Mouse (Mus musculus) CH12F3 (cell line): ENCODE measurements around the gene Rinl.

Source experiments
- in situ Hi-C: fragments of 300-500 bp; cut with MboI; formaldehyde crosslinking; loops from 2 replicates; pipeline ENCODE4 v1.14.3; 2020; ENCODE audit warnings: low sequenced_read_pairs

Gene Rinl

DNA sequence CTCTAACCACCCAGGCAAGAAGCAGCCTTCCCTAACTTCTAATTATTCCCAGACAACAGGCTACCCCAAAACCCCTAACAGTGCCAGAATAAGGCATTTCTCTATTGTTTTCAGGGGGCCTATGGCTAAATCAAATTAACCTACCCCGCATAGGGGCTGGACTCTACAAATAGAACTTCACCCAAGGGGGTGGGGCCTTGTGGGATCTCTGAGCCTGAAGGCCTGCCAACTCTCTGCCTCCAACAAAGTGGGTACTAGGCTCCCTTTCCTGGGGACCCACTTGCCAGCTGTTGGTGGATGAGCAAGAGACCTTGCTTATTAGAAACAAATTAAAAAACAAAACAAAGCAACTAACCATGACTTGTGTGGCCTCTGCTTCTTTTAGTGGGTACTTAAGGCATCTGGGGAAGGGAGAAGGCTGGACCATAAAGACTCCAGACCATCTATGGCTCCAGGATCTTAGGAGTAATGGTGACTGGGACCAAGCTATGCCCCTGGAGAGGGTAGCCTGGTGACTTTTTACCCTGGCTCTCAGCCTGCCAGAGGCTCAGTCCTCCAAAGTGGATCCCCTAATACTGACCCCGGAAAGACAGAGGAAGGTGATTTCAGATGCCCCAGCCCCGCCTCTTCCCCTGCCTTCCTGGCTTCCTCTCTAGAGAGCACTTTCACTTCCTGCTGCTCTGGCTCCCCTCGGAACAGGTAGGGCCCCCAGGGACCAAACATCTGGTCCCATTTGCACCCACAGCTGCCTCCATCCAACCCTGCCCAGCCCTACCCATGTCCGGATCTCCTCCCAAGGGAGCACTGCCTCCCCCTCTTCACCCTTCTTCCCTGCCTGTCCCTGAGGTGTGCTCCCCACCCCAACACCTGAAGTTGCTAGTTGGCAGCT, at the start of gene Rinl:
TSS of gene Rinl (plus strand) at position 663 of the 889 bp plus-strand sequence.
- in situ Hi-C loops, result no loop called here

DNA sequence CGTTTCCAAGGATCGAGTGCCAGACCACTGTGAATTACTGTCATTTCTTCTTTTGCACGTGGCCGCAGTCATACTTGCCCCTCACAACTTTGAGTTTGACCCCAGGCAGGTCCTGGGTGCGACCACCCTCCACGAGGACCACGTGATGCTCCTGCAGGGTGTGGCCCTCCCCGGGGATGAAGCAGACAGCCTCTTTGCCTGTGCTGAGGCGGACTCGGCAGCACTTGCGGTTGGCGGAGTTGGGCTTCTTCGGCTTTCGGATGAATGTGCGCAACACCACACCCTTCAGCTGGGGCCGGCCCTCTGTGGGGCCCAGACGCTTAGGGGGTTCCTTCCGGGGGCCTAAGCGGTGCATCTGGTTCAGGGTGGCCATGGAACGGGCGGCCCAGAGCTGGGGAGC, 48.9 kb upstream of the Rinl start:
- in situ Hi-C loops, result no loop called here

DNA sequence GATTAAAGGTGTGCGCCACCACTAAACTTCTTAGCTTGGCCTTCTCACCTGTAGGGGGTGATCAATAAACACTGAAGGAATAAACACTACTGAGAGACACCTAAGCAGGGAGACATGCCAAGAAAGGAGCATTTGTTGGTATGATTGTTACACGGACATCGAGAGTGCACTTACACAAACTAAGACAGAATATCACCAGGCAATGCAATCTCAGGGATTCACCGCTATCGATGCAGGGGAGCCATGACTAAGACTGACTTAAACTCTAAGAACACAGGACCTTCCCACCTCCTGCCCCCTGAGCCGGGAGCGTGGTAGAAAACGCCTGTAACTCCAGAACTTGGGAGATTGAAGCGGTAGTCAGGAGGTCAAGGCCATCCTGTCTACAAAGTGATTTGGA, 47.8 kb upstream of the Rinl start:
- in situ Hi-C loops, result no loop called here

DNA sequence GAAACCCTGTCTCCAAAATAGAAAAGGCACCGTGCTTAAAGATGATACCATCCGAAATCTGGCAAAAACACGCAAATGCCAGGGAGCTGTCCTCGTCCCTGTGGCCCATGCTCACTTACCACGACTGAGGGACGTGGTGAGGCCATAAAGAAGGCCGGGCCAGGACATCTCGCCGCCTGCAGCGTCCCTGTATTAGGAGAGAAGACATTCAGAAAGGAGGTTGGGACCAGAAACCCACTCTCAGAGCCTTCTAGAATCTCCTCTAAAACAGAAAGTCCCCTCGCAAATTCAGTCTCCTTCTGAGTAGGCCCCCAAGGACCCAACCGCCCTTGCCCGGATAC, 47.4 kb upstream of the Rinl start:
- in situ Hi-C loops, result no loop called here

DNA sequence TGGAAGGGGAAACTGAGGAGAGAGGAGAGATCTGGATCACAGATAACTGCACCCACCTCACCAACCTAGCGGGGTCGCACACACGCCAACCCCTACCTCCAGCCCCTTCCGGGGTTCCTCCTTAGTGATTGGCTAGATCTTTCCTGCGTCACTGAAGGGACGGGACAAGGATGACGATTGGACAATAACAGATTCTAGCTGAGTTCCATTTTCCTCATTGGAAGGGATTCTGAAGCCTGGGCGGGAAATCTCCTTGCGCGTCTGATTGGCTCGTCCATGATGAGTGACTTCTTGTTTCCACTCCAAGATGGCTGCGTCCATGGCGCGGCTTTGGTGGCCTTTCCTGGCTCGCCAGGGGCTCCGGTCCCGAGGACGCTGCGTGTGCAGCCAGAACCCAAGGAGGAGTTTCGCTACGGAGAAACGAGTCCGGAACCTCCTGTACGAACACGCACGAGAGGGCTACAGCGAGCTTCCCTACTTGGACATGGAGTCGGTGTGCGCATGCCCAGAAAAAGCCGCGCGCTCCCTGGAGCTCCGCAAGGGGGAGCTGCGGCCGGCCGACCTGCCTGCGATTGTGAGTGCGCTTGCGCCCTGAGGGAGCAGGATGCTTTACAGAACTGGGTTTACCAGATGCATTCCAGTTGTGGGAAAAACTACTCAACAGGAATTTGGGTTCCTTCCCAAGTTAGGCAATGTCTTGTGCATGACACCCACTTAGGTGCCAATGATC, 46.9 kb upstream of the Rinl start, which contains the start of the genes Mrps12 and Sars2:
TSS of gene Mrps12 (minus strand) at position 112 of the 730 bp plus-strand sequence.
TSS of gene Sars2 (plus strand) at position 284 of the 730 bp plus-strand sequence.
- in situ Hi-C loops, result no loop called here

DNA sequence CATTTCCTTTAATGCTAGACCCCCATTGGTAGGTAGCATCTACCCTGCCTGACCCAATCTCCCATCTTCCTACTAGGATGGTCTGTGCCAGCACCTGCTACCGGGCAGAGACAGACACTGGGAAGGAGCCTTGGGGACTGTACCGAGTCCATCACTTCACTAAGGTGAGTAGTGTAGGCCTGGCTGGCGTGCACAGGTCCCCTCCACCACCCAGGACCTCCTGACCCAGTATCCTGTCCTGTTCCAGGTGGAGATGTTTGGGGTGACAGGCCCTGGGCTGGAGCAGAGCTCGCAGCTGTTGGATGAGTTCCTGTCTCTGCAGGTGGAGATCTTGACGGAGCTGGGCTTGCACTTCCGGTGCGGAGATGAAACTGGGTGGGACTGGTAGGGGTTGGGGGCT, 38.8 kb upstream of the Rinl start:
- in situ Hi-C loops, result no loop called here

DNA sequence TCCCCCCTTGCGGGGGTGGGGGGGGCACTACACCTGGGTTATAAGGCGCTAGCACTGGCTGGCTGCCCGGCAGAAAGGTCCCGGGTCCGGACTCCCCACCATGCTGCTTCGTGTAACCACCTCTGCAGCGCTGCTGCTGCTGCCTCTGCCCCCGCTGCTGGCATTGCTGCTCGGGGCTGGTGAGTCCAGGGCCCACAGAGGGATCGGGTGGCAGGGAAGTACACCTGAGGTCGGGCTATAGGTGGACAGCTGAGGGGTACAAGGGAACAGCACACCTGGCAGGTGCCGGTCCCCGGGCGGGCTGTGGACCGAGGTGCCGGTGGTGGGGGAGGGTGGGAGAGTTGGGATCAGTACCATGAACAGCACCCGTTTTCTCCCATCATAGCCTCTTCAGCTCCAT, 32.7 kb upstream of the Rinl start, which contains the start of gene Ccer2:
TSS of gene Ccer2 (plus strand) at position 96 of the 400 bp plus-strand sequence.
- in situ Hi-C loops, result no loop called here

DNA sequence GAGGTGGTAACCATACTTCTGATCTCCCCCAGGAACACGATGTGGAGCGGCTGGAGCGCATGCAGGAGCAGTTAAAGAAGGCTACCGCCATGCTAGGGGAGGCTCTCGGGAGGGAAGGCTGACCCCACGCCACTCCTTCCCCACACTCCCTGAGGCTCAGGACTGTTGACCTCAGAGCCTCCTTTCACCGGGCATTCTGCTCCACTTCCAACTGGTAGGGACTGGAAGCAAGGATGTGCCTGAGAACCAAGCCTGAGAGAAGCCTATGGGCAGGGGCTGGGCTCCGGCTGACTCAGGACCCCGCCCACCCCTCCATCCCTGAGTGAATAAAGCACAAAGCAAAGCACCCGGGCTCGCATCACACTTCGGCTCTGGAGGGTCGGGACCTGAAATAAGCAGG, 30.1 kb upstream of the Rinl start:
- in situ Hi-C loops, result no loop called here

DNA sequence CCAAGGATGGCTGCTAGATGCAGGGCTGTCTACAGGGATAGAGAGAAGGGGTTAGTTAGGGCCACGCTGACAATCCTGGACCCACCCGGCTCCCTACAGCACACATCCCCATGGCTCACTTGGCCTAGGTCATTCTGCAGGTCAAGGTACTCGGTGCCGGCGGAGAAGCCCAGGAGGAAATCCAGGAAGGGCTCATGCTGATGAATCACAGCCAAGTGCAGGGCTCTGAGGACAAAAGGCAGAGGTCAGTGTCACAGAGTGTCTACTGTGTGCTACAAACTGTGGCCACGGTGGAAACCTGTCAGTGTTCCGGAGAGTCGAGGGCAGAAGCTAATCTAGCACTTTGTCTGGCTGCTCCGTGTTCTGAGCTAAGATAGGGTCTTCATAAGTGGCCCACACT, 26.9 kb upstream of the Rinl start:
- in situ Hi-C loops, result no loop called here

DNA sequence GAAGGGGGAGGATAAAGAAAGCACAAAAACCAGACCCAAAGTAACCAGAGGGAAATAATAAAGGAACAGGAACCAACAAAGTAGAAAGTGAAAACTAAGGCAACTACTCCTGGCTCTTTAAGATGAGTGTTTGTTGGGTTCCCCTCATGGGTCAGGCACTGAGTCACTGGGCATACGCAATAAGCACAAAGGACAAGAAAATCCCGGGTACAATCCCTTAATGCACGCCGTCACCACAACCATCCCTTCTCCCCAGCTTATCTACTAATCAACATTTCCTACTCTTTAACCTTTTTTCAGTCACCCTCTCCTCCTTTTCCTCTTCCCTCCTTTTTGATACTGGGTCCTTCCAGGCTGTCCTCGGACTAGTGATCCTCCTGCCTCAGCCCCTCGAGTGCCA, 23.6 kb upstream of the Rinl start:
- in situ Hi-C loops, result no loop called here

DNA sequence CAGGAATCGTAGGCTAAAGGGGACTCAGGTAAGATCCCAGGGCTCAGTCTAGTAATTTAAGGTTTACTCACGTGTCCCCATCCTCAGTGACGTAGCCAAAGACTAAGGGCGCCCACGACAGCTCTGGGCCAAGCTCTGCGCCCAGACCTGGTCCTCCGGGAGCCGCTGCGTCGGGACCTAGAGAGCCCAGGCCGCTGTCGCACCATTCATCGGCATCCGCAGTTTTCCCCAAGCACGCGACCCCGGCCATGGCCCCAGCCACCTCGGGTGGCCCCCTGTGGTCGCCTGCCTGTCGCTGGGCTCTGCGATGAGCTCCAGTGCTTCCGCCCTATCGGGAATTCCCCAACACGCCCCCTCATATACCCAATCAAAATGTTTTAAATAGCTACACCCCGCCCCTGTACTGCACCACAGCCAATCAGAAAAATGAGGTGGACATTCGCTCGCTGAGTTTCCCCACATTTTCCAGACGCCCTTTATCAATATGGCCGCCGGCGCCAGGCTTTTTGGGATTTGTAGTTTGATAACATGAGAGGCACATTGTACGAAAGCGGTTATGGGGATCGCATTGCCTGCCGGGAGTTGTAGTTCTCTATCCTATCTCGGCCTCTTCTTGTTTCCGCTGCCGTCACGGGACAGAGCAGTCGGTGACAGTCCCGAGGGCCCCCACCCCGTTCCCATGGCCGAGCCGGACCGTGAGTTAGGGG, 22.4 kb upstream of the Rinl start, which contains the start of gene Sirt2:
TSS of gene Sirt2 (plus strand) at position 563 of the 707 bp plus-strand sequence.
- in situ Hi-C loops, result no loop called here

DNA sequence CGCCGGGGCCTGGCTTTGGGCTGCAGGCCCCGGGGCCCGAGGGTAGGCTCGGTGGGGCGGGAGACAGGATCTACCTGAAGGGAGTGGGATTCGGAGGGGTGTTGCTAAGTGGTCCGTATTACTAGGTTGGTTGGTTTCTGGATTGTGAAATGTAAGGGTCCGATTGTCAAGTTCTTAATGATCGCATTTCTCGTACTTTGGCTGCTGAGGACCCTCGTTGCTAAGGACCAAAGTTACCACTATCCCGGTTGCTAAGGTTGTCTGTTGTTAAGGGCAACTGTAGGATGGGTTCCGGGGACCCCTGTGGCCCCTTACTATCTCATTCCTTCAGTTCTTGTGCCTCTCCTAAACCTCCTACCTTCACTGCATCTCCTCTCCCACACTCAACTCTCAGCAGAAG, 21.9 kb upstream of the Rinl start:
- in situ Hi-C loops, result no loop called here

DNA sequence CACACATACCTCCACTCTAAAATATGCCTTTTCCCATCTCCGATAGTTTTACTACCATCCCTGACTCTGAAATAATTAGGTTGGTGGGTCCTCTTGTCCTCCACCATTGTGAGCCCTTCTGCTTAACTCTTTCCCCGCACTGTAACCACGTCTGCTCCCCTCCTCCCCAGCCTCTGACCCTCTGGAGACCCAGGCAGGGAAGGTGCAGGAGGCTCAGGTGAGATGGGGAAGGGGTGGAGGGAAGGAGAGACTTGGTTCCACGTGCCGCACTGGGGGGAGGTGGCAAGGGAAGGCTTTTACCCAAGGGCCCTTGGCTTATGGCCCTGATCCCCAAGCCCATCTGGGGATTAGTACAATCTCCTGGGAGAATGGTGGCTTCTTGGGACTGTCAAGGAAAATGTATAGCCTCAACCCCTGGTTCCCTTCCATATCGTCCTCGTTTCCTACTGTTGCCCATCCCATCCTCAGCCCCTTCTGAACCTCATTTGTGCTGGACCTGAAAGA, 21.3 kb upstream of the Rinl start, which contains the start of gene Nfkbib:
TSS of gene Nfkbib (minus strand) at position 51 of the 504 bp plus-strand sequence.
- in situ Hi-C loops, result no loop called here

DNA sequence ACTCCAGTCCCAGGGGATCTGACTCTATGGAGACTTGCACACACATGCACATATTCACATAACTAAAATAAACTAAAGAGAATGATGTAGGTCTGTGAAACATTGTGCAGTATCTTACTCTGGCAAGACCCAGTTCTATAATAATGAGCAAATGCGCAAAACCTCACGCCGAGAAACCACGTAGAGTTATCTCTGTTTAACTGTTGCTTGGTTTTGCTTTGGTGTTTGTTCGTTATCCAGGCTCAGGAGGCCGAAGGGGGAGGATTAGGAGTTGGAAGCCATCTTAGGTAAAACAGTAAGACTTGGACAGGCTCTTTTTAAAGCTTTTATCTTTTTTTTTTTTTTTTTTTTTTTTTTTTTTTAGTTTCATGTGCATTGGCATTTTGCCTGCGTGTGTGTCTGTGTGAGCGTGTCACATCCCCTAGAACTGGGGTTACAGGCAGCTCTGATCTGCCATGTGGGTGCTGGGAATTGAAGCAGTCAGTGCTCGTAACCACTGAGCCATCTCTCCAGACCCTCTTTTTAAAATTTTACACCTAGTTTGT, 19.3 kb upstream of the Rinl start:
- in situ Hi-C loops, result no loop called here

DNA sequence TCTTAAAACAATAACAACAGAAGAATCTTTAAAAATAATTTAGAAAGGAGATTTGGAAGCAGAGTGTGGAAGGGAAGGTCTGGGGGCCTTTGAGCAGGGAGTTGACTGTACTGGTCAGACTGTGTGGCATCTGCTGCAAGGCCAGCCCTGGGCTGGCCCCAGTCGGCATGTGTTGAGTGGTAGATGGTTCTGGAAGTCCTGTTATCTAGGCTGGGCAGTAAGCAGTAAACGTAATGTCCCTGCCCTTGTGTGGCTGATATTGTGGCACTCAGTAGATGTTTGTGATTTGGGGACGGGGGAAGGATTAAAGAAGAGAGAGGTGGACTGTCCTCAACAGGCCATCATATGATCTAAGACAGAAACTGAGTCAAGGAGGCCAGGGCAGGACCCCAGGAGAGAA, 18.5 kb upstream of the Rinl start:
- in situ Hi-C loops, result no loop called here

DNA sequence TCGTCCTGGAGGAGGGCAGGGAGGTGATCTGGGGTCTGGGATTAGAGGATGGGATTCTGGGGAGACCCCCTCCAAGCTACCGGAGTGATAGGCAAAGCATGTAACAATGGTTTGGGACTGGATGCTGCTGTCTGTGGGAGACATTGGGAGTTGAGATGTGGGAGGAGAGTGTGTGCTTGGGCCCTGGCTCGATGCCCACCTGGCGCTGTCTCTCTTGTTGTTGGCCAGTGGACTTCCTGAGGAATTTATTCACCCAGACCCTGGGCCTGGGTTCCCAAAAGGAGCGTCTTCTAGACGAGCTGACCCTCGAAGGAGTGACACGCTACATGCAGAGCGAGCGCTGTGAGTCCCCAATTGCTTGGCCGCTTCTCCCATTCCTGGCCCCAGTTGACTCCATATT, 16.9 kb upstream of the Rinl start:
- in situ Hi-C loops, result no loop called here

DNA sequence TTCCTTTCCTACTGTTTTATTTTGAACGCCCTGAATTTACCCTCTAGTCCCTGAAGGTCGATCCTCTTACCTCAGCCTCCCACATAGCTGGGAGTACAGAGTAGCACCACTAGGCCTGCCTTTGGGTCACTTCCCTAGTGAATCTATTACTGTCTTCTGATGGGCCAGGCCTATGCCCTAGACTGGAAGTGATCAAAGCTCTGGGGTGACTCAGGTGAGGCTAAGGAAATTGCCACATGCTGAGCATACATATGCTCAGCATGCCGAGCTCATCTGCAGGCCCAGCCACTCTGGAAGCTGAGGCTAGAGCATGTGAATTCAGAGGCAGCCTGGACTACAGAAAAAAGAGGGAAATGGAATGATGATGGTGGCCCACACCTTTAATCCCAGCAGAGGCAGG, 15.6 kb upstream of the Rinl start:
- in situ Hi-C loops, result no loop called here

DNA sequence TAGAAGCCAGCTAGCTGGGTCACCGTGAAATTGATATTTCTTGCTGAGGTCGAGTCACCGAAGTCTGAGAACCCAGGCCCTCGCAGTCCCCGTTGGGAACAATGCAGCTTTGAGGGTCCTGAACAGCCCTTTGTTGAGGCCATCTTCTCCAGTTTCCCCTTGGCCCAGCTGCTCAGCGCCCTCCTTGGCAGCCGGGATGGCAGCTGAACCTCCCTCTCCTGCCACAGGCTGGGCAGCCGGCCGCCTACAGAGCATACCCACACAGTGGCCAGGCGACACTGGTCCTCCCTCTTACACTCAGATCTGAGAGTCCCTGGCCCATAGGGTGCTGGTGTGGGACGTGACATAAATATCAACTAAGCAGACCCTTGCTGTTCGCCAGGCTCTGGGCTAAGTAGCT, 14.6 kb upstream of the Rinl start:
- in situ Hi-C loops, result no loop called here

DNA sequence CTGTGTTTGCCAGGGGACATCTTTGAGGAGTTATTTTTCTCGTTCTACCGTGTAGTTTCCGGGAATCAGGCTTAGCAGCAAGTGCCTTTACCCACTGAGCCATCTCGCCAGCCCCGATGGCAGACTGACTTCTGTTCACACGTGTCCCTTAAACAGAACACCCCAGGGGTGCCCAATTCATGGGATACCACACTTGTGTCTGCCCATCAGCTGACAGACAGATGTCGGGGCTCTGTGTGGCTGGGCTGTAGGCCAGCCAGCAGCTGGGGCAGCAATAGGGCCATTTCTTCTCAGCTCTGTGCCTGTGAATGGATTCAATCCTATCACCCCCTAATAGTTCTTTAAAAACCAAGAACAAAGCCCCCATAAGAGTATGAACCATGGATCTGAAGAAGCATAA, 13.6 kb upstream of the Rinl start:
- in situ Hi-C loops, result no loop called here

DNA sequence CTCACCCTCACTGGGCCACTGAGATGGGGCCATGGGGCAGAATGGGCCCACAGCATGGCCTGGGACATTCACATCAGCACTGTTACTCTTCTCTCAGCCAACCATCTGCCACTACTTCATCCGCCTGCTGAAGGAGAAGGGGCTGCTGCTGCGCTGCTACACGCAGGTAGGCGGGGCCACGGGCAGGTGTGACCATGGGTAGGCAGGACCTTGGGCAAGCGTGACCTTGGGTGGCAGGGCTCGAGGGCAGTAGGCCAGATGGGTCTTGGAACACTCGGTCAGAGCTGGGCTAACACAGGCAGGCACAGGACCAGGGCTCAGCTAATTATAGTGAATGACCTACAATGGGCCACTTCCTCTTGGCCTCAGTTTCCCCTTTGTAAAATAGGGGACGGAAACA, 9.9 kb upstream of the Rinl start:
- in situ Hi-C loops, result no loop called here
